Mouse (Mus musculus) Patski (cell line): ENCODE results near the gene Rnf24. TPM values are rescaled to one million over a fixed set of nuclear protein-coding genes. Genes with fewer than 3 reads are reported as not detected.

Experiments
- ATAC-seq: fragments of 100-300 bp; one replicate; pipeline ENCODE4 v1.8.0; 2021
- CTCF ChIA-PET: fragments of 350-600 bp; sonication (Branson Sonifier 250); formaldehyde crosslinking; loops from one replicate; lab custom pipeline; 2022; ENCODE audit warnings: inconsistent platforms; lab: Charles Lee
- POLR2A ChIA-PET: fragments of 350-600 bp; sonication (Branson Sonifier 250); formaldehyde crosslinking; loops from one replicate; lab custom pipeline; 2022; ENCODE audit warnings: antibody characterized with exemption, inconsistent platforms; lab: Charles Lee
- DNase-seq: peaks from one replicate; pipeline ENCODE4 v3.0.0-alpha.2; 2011; ENCODE audit warnings: low read depth, low spot score
- H3K27me3 ChIP-seq: fragments of 371-371 bp; one replicate; pipeline ENCODE4 v1.5.1; 2021
- CTCF ChIP-seq: fragments of 100-300 bp; IDR thresholded peaks from one replicate; pipeline ENCODE4 v1.5.1; 2021
- in situ Hi-C: fragments of 300-500 bp; cut with MboI; formaldehyde crosslinking; loops from 3 replicates; pipeline ENCODE4 v1.11.1; 2018; ENCODE audit warnings: low pct_unique_long_range_greater_than_20kb, mixed read lengths
- polyA plus RNA-seq: library from polyadenylated mRNA; unstranded; gene quantifications from one replicate; pipeline ENCODE4 v1.2.3, GENCODE M21; 2021

Gene Rnf24
- polyA plus RNA-seq, 1 experiment from 2014 or later, result 11.5 TPM

DNA sequence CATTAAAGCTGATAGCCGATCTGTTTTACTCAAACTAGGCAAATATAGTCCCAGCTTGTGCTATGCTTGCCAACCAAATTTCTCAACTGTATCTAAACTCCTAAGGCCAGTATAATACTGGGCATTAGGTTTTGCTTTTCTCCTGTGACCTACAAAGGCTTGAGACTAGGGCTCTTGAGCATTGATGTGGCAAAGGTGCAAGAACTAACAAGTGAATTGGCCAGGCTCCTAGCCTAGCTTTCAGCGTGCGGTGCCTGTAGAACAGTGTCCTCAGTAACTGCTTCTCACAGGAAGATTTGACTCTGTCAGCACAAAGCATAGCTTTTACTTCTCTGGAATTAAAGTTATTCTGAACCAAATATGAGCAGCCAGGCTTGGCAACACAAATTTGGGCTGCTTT, 77.2 kb downstream of the Rnf24 start:
- ChIA-PET CTCF (interaction anchor here (1.6 to 1.7 kb wide), 2 partner anchors 10 to 11 kb away, joined by 3 to 4 read pairs; no protein-coding TSS in a partner anchor), POLR2A (no interaction called here)
- ATAC-seq, result no peak
- no peak for DNase-seq
- TF ChIP-seq CTCF, result no peak
- in situ Hi-C loops, result loop anchor here (10.0 kb wide), 1 partner anchor 139 kb away; no protein-coding TSS in a partner anchor
- H3K27me3 ChIP-seq, result no peaks in the 10 kb centered on the region

DNA sequence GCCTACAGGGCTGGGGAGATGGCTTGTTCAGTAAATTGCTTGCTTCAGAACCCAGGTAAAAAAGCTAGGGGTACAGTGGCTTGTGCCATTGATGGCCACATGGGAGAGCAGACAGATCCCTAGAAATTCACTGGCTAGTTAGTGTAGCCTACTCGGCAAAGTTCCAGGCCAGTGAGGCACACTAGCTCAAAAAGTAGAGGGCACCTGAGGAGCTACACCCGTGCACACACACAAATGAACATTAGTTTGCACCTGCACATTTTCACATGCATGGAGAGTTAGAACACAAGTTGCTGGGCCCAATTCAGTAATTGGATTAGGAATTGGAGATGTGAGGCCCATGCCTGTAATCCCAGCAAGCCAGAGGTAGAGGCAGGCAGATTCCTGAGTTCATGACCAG, 87.6 kb downstream of the Rnf24 start:
- ATAC-seq (no peak), DNase-seq (no peak)
- POLR2A ChIA-PET, result no interaction called here
- in situ Hi-C loops, result loop anchor here (10.0 kb wide), 1 partner anchor 240 kb away; no protein-coding TSS in a partner anchor
- no peaks in the 10 kb centered on the region for H3K27me3 ChIP-seq
- TF ChIP-seq CTCF, result no peak
- CTCF ChIA-PET, result interaction anchor here (1.2 kb wide), 1 partner anchor 10 kb away, joined by 3 read pairs; no protein-coding TSS in a partner anchor

DNA sequence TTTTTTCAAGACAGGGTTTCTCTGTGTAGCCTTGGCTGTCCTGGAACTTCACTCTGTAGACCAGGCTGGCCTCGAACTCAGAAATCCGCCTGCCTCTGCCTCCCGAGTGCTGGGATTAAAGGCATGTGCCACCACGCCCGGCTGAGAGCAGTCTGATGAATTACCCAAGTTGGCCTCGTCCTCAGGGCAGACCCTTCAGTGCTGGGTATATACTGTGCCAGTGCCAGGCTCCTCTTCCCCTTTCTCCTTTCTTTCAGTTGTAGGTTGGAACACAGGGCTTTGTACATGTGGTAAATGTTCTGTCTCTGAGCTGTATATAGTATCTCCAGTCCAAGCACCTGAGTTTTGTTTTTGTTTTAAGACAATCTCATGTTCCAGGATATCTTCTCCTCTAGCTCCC, 88.7 kb downstream of the Rnf24 start:
- ChIA-PET POLR2A (no interaction called here), CTCF (interaction anchor here (1.1 kb wide), 1 partner anchor 9 kb away, joined by 3 read pairs; no protein-coding TSS in a partner anchor)
- H3K27me3 ChIP-seq, result no peaks in the 10 kb centered on the region
- DNase-seq, result no peak
- ATAC-seq, result no peak
- in situ Hi-C loops, result loop anchor here (10.0 kb wide), 1 partner anchor 241 kb away; no protein-coding TSS in a partner anchor
- TF ChIP-seq CTCF, result no peak

DNA sequence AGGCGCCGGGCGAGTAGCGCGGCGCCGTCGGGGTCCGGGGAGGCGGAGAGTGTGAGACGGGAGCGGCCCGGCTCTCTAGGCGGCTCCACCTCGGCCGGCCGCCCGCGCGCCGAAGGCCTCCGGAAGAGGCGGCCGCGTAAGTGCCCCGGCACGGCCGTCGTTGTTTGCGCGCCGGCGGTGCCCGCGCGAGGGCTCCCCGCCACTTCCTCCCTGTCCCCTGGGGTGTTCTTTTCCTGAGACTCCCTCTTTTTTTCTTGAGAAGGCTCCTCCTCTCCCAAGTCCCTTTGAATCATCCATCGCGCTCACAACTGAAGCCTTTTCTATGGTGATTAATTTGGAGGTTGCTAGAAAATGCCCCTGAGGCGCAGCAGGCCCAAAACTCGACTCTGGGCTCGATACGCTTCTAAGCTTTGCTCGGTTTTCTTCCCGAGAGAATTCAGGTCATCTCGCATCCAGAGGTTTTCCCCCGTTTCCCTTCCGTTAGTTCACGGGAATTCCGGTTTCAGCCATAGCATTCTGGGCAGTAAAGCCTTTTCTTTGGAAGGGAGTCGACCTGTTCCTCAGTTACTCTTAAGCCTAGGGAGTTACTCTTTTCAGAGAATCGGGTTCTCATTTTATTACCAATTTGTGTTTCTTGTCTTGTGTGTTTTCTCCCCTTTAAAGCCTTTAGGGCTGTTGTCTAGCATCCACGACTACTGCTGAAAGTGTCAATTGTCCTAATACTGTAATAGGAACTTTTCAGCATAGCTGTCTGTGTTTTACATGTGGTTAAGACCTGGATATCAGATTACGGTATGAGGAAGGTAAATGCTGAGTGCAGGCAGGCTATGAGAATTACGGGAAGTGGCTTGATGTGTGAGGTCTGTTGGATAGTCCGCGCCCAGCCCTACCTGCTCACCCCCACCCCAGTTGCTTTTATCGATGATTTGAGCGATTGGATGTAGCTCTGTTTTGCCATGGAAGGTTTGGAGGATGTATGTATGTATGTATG, 89.7 kb downstream of the Rnf24 start:
- CTCF ChIA-PET, result interaction anchor here (1.1 to 2.0 kb wide), 3 partner anchors 10 to 168 kb away, joined by 3 to 6 read pairs (median 4); no protein-coding TSS in a partner anchor
- in situ Hi-C loops, result loop anchor here (10.0 kb wide), 1 partner anchor 242 kb away; no protein-coding TSS in a partner anchor
- peak; percentile 64 for ATAC-seq

DNA sequence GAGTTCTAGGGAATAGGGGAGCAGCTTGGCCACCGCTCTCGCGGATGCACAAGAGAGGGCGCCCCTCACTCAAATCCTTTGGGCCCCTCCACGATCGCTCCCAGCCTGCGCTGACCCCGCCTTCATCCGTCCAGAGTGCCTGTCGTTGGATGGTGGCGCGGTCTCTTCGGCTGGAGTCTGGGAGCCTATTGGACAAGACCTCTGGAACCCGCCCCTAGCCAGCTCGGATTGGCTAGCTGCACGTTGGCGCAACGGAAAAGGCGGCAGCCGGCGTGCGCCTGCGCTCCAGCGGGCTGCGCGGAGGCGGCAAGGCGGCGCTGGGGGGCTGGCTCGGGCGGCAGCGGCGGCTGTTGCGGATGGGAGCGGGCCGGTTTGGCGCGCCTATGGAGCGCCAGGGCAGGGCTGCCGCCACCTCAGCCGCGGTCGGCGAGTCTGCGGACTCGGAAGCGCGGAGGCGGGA, 90.4 kb downstream of the Rnf24 start, which contains the start of gene Pank2:
Gene Pank2 (plus strand): TSS at position 283 of the 460 bp plus-strand sequence.
- no peaks in the 10 kb centered on the region for H3K27me3 ChIP-seq
- in situ Hi-C loops, result loop anchor here (10.0 kb wide), 1 partner anchor 243 kb away; no protein-coding TSS in a partner anchor
- peak; percentile 77 for DNase-seq
- peak; percentile 99 for ATAC-seq
- CTCF ChIA-PET, result interaction anchor here (1.8 to 2.0 kb wide), 2 partner anchors 9 to 168 kb away, joined by 4 to 6 read pairs; no protein-coding TSS in a partner anchor
- TF ChIP-seq CTCF, result no peak
- POLR2A ChIA-PET, result interaction anchor here (1.3 kb wide), 1 partner anchor 39 kb away, joined by 3 read pairs; no protein-coding TSS in a partner anchor

More for the DNA sequence above, 89.7 kb downstream of the Rnf24 start:
- TF ChIP-seq CTCF, result no peak
- peak; percentile 37 for DNase-seq
- POLR2A ChIA-PET, result interaction anchor here (1.3 kb wide), 1 partner anchor 40 kb away, joined by 3 read pairs; no protein-coding TSS in a partner anchor
- H3K27me3 ChIP-seq, result no peaks in the 10 kb centered on the region

DNA sequence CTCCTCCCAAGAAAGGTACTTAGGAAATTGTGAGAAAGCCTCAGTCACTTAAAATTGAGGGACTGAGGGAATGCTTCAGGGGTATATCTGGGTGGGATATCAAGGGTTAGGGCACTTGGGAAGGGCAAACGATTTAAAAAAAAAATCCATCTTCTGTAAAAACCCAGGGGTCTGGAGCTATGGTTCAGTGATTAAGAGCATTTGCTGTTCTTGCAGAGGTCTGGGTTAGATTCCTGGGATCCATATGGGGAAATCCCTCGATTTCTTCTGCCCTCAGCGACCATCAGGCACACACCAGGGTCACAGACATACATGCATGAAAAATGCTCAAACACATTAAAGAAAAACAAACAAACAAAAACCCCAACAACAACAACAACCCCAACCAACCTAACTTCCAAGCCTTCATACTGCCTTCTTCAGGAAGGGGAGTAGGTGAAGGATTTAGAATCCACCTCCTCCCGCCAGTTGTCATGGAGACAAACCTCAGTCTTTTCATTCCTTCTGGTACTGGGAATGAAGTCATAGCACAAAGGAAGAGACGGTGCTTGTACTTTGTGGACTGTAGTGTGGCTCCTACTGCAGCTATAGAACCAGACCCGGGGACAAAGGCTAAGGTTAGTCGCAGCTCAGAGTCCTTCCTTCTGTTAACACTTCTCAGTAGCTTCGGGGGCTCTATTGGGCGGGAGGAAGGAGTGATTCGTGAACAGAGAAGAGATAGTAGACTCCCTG, 91.0 kb downstream of the Rnf24 start:
- TF ChIP-seq CTCF, result no peak
- no peaks in the 10 kb centered on the region for H3K27me3 ChIP-seq
- POLR2A ChIA-PET, result interaction anchor here (1.2 to 1.3 kb wide), 2 partner anchors 39 to 82 kb away, joined by 3 to 4 read pairs; no protein-coding TSS in a partner anchor
- CTCF ChIA-PET, result interaction anchor here (1.8 to 2.0 kb wide), 2 partner anchors 8 to 167 kb away, joined by 4 to 6 read pairs; no protein-coding TSS in a partner anchor
- ATAC-seq (peak; percentile 24), DNase-seq (no peak)
- in situ Hi-C loops, result loop anchor here (10.0 kb wide), 1 partner anchor 243 kb away; no protein-coding TSS in a partner anchor

DNA sequence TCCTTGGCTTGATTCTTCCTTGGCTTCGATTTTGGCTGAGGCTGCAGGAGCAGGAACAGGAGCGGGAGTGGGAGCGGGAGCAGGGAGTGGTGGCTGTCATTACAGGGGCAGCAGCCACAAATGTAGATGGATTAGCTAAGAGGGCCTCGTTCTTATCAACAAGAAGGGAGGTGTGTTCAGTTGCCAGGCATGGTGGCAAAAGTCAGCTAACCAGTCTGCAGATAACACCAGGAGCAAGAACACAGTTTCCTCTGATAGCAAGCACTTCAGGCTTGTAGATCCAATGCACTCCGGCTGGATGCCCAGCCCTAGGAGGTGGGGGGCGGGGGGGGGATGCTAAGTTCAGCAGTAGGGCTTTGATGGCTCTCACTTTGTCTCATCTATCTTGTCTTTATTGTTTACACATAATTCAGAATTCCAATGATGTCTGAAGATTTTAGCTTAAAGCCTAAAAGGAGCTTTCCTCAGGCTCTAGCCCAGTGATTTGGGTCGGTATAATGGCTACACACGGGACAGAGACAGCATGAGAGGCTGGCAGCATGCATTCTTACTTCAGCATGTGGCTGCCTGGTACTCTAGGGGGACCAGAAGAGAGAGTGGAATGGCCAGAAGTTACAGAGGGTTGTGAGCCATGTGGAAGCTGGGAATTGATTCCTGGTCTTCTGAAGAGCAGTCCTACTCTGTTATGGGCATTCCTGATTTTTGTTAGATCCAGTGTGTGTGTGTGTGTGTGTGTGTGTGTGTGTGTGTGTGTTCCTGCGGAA, 92.0 kb downstream of the Rnf24 start:
- POLR2A ChIA-PET, result interaction anchor here (0.7 to 1.2 kb wide), 2 partner anchors 82 to 247 kb away, joined by 4 to 6 read pairs; no protein-coding TSS in a partner anchor
- in situ Hi-C loops, result loop anchor here (10.0 kb wide), 1 partner anchor 244 kb away; no protein-coding TSS in a partner anchor
- no peaks in the 10 kb centered on the region for H3K27me3 ChIP-seq
- no peak for DNase-seq
- no peak for ATAC-seq
- CTCF ChIA-PET, result interaction anchor here (1.8 kb wide), 1 partner anchor 166 kb away, joined by 4 read pairs; no protein-coding TSS in a partner anchor
- TF ChIP-seq CTCF, result no peak

DNA sequence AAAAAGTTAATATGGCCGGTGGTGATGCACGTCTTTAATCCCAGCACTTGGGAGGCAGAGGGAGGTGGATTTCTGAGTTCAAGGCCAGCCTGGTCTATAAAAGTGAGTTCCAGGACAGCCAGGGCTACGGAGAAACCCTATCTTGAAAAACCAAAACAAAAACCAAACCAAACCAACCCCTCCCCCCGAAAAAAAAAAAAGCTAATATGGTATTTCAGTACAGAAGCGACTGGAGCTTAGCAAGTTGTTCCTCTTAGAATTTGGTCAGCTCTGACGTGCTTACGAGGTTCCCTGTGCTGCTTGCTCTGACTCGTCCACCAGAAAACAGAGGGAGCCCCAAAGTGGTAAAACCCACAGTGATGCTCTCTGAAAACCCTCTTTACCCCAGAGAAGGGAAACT, 94.0 kb downstream of the Rnf24 start:
- TF ChIP-seq CTCF, result no peak
- no peak for ATAC-seq
- DNase-seq, result no peak
- in situ Hi-C loops, result no loop called here
- CTCF ChIA-PET, result no interaction called here
- H3K27me3 ChIP-seq, result no peaks in the 10 kb centered on the region
- POLR2A ChIA-PET, result interaction anchor here (0.7 kb wide), 1 partner anchor 11 kb away, joined by 4 read pairs; no protein-coding TSS in a partner anchor
